Mouse (Mus musculus) midbrain, embryonic 14.5 days (tissue): Measurements from ENCODE around the gene Ttll3. TPM values are rescaled to one million over a fixed set of nuclear protein-coding genes. Genes with fewer than 3 reads are reported as not detected.

Experiments used
- ATAC-seq: fragments of 200-750 bp; cut with Nextera tagmentation; 2 replicates; pipeline ENCODE4 v1.8.0; 2017; ENCODE audit warnings: moderate number of reproducible peaks, moderate library complexity; ENCODE audit not compliant: low FRiP score, low TSS enrichment
- DNase-seq: peaks from one replicate; pipeline ENCODE4 v3.0.0-alpha.2; 2015
- H3K27ac ChIP-seq: fragments of 300-500 bp; sonication (generic); replicated peaks from 2 replicates; pipeline ENCODE4 v1.5.1; 2014; ENCODE audit warnings: mild to moderate bottlenecking, low read depth, low read length, moderate library complexity
- H3K27me3 ChIP-seq: fragments of 300-500 bp; sonication (generic); 2 replicates; pipeline ENCODE4 v1.6.1; 2014; ENCODE audit warnings: low read length, control low read depth, mixed read lengths; ENCODE audit not compliant: control insufficient read depth, insufficient read depth
- H3K36me3 ChIP-seq: fragments of 300-500 bp; sonication (generic); 2 replicates; pipeline ENCODE4 v1.6.1; 2014; ENCODE audit warnings: low read length, control low read depth; ENCODE audit not compliant: control insufficient read depth, insufficient read depth
- H3K4me1 ChIP-seq: fragments of 300-500 bp; sonication (generic); 2 replicates; pipeline ENCODE4 v1.6.1; 2014; ENCODE audit warnings: mild to moderate bottlenecking, antibody characterized with exemption, low read length, control low read depth; ENCODE audit not compliant: control insufficient read depth, insufficient read depth
- H3K4me2 ChIP-seq: fragments of 300-500 bp; sonication (generic); 2 replicates; pipeline ENCODE4 v1.6.1; 2014; ENCODE audit warnings: mild to moderate bottlenecking, low read length, moderate library complexity
- H3K4me3 ChIP-seq: fragments of 300-500 bp; sonication (generic); replicated peaks from 2 replicates; pipeline ENCODE4 v1.5.1; 2014; ENCODE audit warnings: low read depth, low read length
- H3K9ac ChIP-seq: fragments of 300-500 bp; sonication (generic); replicated peaks from 2 replicates; pipeline ENCODE4 v1.6.1; 2014; ENCODE audit warnings: mild to moderate bottlenecking, low read length, moderate library complexity
- H3K9me3 ChIP-seq: fragments of 300-500 bp; sonication (generic); 2 replicates; pipeline ENCODE4 v1.6.1; 2016; ENCODE audit warnings: low read length, control low read depth, mixed read lengths; ENCODE audit not compliant: control insufficient read depth
- WGBS: fragments of 180-500 bp; shearing (Covaris S2); extraction: QIAGEN DNeasy Blood & Tissue Kit; methylation state at CpG from one replicate; pipeline ENCODE4 v1.1.7; 2014; 5-methylcytosine and 5-hydroxymethylcytosine counted together
- polyA plus RNA-seq: library from polyadenylated mRNA; unstranded; fragments of >200 nt; fragmentation: Nextera tagmentation; extraction: Ambion mirVana; gene quantifications from 2 replicates; pipeline ENCODE4 v1.2.1, GENCODE M21; 2014

The Ttll3 gene
- polyA plus RNA-seq, 1 experiment from 2014 or later = 7.3 TPM

- Histone ChIP-seq H3K9me3 (no peaks in the 10 kb centered on the region), H3K4me3 (no peak overlapping the region), H3K27ac (no peak overlapping the region), H3K27me3 (no peaks in the 10 kb centered on the region), H3K36me3 (peaks cover 98% of the 10 kb centered on the region), H3K4me1 (no peaks in the 10 kb centered on the region), H3K4me2 (no peak overlapping the region), H3K9ac (no peak overlapping the region)
- peak; percentile 14 for DNase-seq
- ATAC-seq = no peak
- WGBS = 88% methylated on average over 3 of the region's 3 CpGs
Measured at GRCm38 (mm10) chr6:113386025-113386424, 3.0 kb upstream of the Ttll3 start.

GRCm38 (mm10) chr6:113390715-113391114 lies 1.7 kb downstream of the Ttll3 start:
- peaks cover 60% of the 10 kb centered on the region for H3K36me3 ChIP-seq

GRCm38 (mm10) chr6:113392015-113392386 lies 2.9 kb downstream of the Ttll3 start:
- peak overlapping the region; percentile 80 for H3K27ac ChIP-seq
- H3K4me2 ChIP-seq = peak overlapping the region; percentile 76
- ATAC-seq = no peak
- no peaks in the 10 kb centered on the region for H3K27me3 ChIP-seq
- peak overlapping the region; percentile 65 for H3K9ac ChIP-seq
- DNase-seq = no peak
- 17% methylated on average over 10 of the region's 10 CpGs for WGBS
- peaks cover 49% of the 10 kb centered on the region for H3K36me3 ChIP-seq
- peak overlapping the region; percentile 41 for H3K4me3 ChIP-seq
- H3K9me3 ChIP-seq = no peaks in the 10 kb centered on the region
- H3K4me1 ChIP-seq = peaks cover 9% of the 10 kb centered on the region

More at GRCm38 (mm10) chr6:113390715-113391114, 1.7 kb downstream of the Ttll3 start:
- H3K4me3 ChIP-seq = no peak overlapping the region
- H3K27me3 ChIP-seq = no peaks in the 10 kb centered on the region
- DNase-seq (no peak), ATAC-seq (no peak)
- WGBS = 66% methylated on average over 3 of the region's 3 CpGs
- no peaks in the 10 kb centered on the region for H3K9me3 ChIP-seq
- no peak overlapping the region for H3K9ac ChIP-seq
- H3K27ac ChIP-seq = no peak overlapping the region
- H3K4me1 ChIP-seq = peaks cover 9% of the 10 kb centered on the region
- H3K4me2 ChIP-seq = no peak overlapping the region

GRCm38 (mm10) chr6:113392387-113393071 lies 3.5 kb downstream of the Ttll3 start:
- Histone ChIP-seq H3K27ac (peak overlapping the region; percentile 80), H3K4me3 (peak overlapping the region; percentile 41), H3K9me3 (no peaks in the 10 kb centered on the region), H3K27me3 (no peaks in the 10 kb centered on the region), H3K4me1 (peaks cover 9% of the 10 kb centered on the region), H3K36me3 (peaks cover 43% of the 10 kb centered on the region), H3K4me2 (peak overlapping the region; percentile 76), H3K9ac (peak overlapping the region; percentile 65)
- ATAC-seq (peak; percentile 86), DNase-seq (peak; percentile 82)
- WGBS = under 1% methylated on average over 51 of the region's 51 CpGs

DNA sequence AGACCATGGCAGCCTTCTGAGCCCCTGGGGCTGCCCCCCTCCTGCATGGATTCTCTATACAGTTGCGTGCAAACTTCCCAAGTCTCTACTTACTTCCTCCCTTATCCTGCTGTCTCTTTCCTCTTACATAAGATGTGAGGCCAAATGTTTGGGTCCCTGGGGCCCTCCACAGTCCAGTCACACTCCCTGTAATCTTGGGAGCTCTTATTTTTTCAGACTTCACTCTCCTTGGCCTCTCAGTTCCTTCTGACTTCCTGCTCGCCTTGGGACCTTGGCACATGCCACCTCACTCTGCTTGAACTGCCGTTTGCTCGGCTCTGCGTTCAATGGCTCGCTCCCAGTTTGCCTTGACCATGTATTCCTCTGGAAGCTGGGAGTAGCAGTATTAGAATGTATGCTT lies 4.9 kb downstream of the Ttll3 start:
- 89% methylated on average over 6 of the region's 6 CpGs for WGBS
- H3K4me3 ChIP-seq = no peak overlapping the region
- H3K9me3 ChIP-seq = no peaks in the 10 kb centered on the region

DNA sequence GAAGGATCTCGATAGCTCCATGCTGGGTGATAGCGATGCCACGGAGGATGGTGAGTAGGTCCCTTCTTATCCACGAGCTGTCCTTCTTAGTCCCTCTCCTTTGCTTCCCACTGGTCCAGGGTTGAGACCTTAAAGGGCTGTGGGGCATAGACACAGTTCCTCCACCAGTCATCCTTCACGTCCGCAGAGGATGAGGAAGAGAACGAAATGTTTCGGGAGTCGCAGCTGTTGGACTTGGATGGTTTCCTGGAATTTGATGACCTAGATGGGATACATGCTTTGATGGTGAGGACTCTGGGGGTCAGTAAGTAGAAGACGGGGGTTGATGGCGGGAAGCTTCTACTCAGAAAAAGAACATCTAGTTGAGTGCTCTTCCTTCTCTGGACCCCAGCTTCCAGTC lies 5.8 kb downstream of the Ttll3 start:
- DNase-seq = no peak
- WGBS = 96% methylated on average over 11 of the region's 11 CpGs
- Histone ChIP-seq H3K27me3 (no peaks in the 10 kb centered on the region), H3K36me3 (peaks cover 24% of the 10 kb centered on the region), H3K4me1 (peaks cover 9% of the 10 kb centered on the region), H3K4me3 (no peak overlapping the region), H3K9ac (no peak overlapping the region), H3K4me2 (no peak overlapping the region), H3K27ac (no peak overlapping the region), H3K9me3 (no peaks in the 10 kb centered on the region)
- ATAC-seq = no peak

More for the DNA sequence above, 4.9 kb downstream of the Ttll3 start:
- DNase-seq (no peak), ATAC-seq (no peak)
- H3K27me3 ChIP-seq = no peaks in the 10 kb centered on the region
- no peak overlapping the region for H3K4me2 ChIP-seq
- H3K36me3 ChIP-seq = peaks cover 29% of the 10 kb centered on the region
- H3K27ac ChIP-seq = no peak overlapping the region
- no peak overlapping the region for H3K9ac ChIP-seq
- peaks cover 9% of the 10 kb centered on the region for H3K4me1 ChIP-seq

DNA sequence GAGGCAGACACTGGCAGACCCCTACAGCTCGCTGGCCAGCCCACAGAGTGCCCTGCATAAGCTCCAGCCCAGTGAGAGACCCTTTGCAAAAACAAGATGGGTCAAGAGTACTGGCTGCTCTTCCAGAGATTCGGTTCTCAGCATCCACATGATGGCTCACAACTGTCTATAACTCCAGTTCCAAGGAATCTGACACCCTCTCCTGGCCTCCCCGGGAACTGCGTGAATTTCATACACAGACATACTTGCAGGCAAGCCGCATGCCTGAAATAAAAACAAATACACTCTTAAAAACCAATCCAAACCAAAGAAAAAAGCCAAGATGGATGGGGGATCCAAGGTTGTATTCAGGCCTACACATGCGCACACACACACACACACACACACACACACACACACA lies 6.4 kb downstream of the Ttll3 start:
- 95% methylated on average over 6 of the region's 6 CpGs for WGBS
- Histone ChIP-seq H3K27ac (no peak overlapping the region), H3K36me3 (peaks cover 19% of the 10 kb centered on the region), H3K4me2 (no peak overlapping the region), H3K9me3 (no peaks in the 10 kb centered on the region), H3K27me3 (no peaks in the 10 kb centered on the region), H3K4me3 (no peak overlapping the region), H3K9ac (no peak overlapping the region), H3K4me1 (peaks cover 9% of the 10 kb centered on the region)
- ATAC-seq (no peak), DNase-seq (no peak)

DNA sequence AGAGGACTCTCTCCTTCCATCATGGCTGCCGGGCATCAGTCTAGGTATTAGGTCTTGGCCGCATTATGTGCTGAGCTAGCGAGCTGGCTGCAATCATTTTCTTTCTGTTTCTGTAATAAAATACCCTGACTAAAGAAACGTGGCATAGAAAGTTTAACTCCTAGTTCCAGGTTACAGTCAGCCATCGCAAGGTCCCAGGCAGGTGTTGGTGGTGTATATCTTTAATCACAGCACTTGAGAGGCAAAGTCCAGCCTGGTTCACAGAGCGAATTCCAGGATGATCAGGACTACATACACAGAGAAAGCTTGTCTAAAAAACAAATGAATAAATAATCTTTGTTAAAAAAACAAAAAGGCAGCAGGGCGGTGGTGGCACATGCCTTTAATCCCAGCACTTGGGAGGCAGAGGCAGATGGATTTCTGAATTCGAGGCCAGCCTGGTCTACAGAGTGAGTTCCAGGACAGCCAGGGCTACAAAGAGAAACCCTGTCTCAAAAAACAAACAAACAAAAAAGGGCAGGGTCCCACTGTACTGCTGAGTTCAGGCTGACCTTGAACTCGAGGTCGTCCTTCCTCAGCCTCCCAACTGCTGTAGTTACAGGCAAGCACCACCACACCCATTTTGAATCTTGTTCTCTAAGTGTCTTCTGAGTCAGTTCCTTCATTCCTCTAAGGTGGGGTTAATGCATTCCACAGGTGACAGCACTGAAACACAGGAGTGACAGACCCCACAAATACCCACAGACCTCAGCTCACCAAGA lies 7.4 kb downstream of the Ttll3 start:
- Histone ChIP-seq H3K36me3 (peaks cover 14% of the 10 kb centered on the region), H3K4me1 (peaks cover 9% of the 10 kb centered on the region), H3K9me3 (no peaks in the 10 kb centered on the region), H3K4me3 (no peak overlapping the region), H3K27me3 (no peaks in the 10 kb centered on the region), H3K9ac (no peak overlapping the region), H3K27ac (no peak overlapping the region), H3K4me2 (no peak overlapping the region)
- 87% methylated on average over 10 of the region's 10 CpGs for WGBS
- no peak for ATAC-seq
- DNase-seq = no peak

- no peak overlapping the region for H3K27ac ChIP-seq
- no peaks in the 10 kb centered on the region for H3K27me3 ChIP-seq
- 93% methylated on average over 13 of the region's 13 CpGs for WGBS
- peaks cover 10% of the 10 kb centered on the region; the same call in 1 of the 2 replicates for H3K36me3 ChIP-seq
- H3K4me2 ChIP-seq = no peak overlapping the region
- no peaks in the 10 kb centered on the region for H3K4me1 ChIP-seq
- H3K9me3 ChIP-seq = no peaks in the 10 kb centered on the region
- H3K9ac ChIP-seq = no peak overlapping the region
- DNase-seq = no peak
- no peak for ATAC-seq
- H3K4me3 ChIP-seq = no peak overlapping the region
Measured at GRCm38 (mm10) chr6:113402094-113402493, 13.0 kb downstream of the Ttll3 start.
